Mouse (Mus musculus) mature B cell (primary cell): Measurements from ENCODE around the gene Ezh1.

Experiments
- in situ Hi-C: fragments of 300-500 bp; cut with MboI; formaldehyde crosslinking; loops from 2 replicates; pipeline ENCODE4 v1.14.3; 2019

Gene Ezh1

GRCm38 (mm10) chr11:101246702-101247012 lies 20.4 kb upstream of the Ezh1 start:
- in situ Hi-C loops: loop anchor here (5.0 kb wide), 1 partner anchor 34 kb away; no protein-coding TSS in a partner anchor

DNA sequence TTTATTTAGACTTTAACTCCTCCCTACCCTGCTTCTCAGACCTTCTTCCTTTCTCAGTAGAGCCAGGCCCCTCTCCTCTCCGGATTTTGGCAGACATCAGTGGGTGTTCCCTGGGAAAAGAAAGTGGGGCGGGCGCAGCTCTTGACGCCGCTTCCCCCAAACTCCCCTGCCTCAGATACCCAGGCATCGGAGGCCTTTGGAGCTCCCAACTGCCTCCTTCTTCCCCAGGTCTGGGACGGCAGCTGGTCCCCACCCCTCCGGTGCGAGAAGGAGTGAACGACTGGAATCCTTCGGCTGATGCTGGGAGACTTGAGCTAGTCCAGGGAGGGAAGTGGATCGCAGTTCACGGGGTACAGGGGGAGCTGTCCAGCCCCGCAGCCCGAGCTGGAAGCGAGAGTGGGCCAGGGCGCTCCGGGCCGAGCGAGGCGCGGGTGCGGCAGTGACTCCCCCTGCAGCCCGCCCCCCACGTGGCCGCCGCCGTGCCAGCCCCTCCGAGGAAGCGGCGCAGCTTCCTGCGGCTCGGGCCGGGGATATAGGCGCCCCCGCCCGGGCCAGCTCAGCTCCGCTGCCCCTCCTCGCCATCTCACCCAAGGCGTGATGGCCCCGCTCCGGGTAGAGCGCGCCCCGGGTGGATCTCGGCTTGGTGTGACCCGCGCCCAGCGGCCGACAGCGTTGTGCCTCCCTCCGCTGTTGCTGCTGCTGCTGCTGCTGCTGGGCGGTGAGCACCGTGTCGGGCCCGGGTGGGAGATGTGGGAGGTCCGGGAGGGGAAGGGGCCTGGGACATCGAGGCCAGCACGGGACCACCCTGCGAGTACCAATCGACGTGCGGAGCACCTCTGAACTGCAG lies 19.8 kb upstream of the Ezh1 start, which contains the start of gene Ramp2:
Ramp2 (plus strand) TSS at position 174 of the 847 bp plus-strand sequence.
- in situ Hi-C loops: loop anchor here (5.0 kb wide), 1 partner anchor 34 kb away; no protein-coding TSS in a partner anchor

DNA sequence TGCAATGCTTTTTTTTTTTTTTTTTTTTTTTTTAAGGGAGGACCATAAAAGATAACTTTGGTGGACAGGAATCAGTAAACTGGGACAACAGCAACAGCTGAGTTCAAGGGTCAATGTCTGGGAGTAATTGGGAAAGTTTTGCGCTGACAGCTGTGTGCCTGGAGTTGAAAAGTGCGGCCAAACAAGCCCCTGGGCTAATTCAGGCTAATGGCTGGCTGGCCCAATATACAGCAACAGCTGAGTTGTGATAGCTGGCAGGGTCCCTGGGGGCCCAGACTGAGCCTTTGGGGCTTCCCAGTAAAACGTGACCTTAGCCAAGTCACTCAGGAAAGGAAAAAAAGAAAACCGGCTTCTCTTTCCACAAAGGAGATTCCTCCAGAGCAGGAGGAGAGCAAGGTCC lies 18.8 kb upstream of the Ezh1 start:
- in situ Hi-C loops: loop anchor here (5.0 kb wide), 1 partner anchor 33 kb away; no protein-coding TSS in a partner anchor

- in situ Hi-C loops: no loop called here
These were observed 11.9 kb upstream of the Ezh1 start for GRCm38 (mm10) chr11:101238071-101238647.

- in situ Hi-C loops: no loop called here
These were observed 10.5 kb upstream of the Ezh1 start for GRCm38 (mm10) chr11:101236782-101237181.

- in situ Hi-C loops: no loop called here
These were observed 9.2 kb upstream of the Ezh1 start for GRCm38 (mm10) chr11:101235429-101235828.

- in situ Hi-C loops: no loop called here
These were observed 7.9 kb upstream of the Ezh1 start for GRCm38 (mm10) chr11:101234124-101234523.

- in situ Hi-C loops: no loop called here
These were observed 7.0 kb upstream of the Ezh1 start for GRCm38 (mm10) chr11:101233240-101233639.

DNA sequence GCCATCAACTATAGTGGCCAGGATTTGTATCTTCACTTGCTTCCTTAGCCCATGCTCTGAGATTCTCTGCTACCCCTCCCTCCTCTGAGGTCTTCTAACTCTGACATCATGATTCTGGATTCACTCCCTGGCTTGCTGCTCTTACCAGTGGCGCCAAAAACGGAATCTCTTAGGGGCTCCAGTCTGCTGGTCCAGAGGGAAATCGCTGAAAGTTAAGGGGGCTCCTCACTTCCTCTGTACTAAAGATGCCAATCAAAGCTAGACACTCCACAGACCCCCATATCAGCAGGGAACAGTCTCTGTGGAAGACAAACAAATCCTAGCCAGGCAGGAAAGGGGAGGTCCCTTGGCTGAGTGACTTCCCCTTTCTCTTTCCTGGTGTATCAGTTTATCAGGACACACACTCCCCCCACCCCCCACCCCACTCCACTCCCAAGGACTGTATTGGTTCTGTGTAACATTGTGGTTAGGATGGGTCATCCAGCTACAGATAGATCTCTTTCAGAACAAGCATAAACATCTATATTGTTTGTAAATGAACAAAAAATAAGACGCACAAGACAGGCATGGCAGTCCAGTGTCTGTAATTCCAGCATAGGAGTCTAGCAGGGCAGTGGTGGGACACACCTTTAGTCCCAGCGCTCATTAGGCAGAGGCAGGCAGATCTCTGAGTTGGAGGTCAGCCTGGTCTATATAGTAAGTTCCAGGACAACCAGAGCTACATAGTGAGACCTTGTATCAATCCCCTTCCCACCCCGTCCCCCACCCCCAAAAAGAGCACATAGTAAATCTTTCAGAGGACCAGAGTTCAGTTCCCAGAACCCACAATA lies 6.0 kb upstream of the Ezh1 start:
- in situ Hi-C loops: no loop called here

DNA sequence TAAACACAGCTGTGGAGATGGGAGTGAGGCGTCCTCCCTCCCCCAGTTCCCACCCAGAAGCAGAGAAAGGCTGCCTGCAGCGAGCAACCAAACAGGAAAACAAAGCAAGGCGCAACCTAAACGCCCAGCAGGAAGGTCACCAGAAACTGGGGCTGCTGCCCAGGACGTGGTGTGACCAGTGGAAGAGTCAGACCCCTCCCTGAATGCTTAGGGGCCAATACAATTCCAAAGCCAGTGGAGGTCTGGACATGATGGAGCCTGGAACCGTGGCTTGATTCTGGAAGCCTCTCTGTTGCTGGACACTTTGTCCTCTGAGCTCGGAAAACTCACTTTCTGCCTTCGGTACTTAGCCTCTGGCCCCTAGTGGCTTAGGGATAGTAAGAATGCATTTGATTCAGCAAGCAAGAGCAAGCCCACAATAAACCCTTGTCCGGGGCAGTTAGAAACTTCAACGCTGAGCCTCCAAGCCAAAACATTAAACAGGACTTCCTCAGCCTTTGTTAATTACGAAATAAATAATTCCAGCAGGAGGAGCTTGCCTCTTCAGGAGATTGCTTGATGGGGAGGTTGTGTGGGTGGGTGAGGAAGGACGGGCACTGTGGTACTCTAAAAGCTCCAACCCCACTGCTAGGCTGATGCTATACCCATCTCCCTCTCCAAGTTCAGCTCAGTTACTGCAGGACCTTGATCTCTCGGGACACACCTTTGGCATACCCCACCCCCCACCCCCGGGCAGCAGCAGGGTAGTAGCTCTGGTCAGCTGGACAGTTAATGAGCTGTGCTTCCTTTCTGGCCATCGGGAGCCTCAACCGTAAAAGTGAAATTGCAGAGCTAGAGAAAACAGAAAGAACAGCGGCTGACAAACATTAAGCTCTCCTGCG lies 5.0 kb upstream of the Ezh1 start:
- in situ Hi-C loops: no loop called here

- in situ Hi-C loops: no loop called here
These were observed 4.3 kb upstream of the Ezh1 start for GRCm38 (mm10) chr11:101230526-101230925.

DNA sequence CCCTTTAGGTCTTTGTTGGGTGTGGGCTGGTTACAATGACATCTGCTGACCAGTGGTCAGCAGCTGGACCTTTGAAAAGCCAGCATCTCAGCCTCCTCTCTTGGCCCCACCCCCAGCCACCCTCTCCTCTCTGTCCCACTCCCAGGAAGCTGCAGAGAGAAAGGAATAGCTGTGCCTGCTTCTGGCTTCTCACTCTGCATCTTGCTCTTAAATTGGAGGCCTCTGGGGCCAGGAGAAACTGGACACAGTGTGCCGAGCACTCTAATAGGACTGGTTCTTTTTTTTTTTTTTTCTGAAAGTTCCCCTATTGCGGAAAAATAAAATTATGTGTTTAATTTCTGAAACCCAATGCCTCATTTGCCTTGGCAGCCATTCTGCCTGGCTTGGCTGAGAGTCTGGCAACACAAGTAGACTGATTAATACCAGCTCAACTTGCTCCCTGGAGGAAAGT lies 3.8 kb upstream of the Ezh1 start:
- in situ Hi-C loops: no loop called here

DNA sequence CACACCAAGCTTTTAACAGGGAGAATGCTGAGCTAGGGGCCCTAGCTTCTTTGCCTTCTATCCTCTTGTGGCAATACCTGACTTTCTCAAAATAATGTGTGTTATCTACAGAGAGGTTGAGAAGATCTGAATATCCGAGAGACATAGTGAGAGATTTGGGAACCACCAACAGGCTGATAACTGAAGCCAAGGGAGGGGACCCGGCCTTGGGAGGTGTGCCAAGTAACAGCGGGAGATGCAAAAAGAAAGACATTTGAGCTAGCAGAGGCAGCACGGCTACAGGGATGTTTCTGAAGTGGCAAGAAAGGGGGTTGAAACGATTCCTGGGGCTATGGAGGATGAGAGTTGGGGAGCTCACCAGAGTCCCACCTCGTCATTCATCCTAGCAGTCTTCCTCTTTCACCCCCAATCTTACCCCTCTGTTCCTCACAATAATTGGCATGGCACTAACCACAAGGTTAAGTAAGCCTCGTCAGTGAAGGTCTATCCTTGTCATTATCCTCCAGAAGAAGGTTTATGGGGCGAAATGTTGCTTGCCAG lies 3.2 kb upstream of the Ezh1 start:
- in situ Hi-C loops: no loop called here

DNA sequence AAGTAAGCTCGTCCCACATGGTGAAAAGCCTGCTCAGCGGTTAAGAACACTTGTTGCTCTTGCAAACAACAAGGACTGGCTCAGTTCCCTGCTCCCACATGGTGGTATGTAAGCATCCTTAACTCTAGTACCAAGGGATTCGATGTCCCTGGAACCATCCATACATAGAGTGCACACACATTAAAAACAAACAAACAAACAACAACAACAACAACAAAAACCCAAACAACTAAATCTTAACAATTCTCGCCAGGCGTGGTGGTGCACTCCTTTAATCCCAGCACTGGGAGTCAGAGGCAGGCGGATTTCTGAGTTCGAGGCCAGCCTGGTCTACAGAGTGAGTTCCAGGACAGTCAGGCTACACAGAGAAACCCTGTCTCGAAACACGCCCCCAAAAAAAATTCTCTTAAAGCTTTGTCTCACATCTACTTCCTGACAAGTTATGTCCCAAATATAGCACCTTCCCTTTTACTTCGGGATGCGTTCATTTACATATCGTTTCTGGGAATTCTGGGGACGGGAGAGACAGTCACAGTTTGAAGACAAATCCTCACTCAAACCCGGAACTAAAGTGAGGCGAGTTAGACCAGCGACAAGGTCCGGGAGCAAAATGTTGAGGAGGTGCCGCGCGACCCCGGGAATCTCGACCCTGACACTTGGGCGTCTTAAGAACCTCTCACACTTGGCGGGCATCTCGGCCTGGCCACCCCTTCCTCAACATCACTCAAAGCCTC lies 765 bp downstream of the Ezh1 start:
- in situ Hi-C loops: no loop called here

DNA sequence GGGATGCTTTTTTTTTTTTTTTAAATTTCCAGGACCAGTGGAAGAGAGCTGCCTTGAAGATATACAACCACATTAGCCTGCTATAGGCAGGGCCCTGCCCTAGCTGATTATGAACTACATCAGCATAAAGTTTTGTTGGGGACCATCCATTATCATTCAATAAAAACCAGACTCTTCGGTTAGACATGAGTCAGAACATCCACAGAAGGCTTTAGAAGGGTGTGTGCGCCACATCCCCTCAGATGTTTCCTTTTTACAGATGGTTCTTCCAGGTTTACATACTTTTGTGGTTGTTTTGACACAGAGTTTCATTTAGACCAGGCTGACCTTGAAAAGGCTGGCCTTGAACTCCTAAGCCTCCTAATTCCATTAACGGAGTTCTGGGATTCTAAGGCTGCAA lies 1.9 kb downstream of the Ezh1 start:
- in situ Hi-C loops: no loop called here

- in situ Hi-C loops: no loop called here
These were observed 4.8 kb downstream of the Ezh1 start for GRCm38 (mm10) chr11:101221306-101221986.

GRCm38 (mm10) chr11:101220853-101221252 lies 5.4 kb downstream of the Ezh1 start:
- in situ Hi-C loops: no loop called here

DNA sequence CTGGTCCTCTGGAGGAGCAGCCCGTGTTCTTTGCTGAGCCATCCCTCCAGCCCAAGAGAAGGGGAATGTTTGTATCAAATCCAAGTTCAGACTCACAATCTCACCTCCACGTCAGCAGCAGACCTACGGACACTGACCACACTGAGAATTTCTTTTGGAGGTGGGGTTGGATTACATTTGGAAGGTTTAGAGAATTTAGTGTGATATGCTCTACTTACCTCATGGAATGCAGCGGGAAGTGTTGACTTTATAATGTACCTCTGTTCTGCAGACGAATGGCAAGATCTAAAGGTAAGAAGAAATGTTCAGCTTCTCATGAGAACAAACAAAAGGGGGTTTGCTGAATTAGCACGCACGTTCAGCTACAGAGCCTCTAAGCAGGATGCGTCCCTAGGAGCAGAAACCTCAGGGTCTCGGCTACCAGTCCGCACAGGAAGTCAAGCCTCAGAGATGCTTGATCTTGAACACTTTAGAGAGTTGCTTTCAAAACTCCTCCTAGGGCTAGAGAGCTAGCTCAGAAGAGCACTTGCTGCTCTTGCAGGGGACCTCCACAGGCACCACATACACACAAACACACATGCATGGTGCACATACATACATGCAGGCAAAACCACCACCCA lies 7.7 kb downstream of the Ezh1 start:
- in situ Hi-C loops: no loop called here

DNA sequence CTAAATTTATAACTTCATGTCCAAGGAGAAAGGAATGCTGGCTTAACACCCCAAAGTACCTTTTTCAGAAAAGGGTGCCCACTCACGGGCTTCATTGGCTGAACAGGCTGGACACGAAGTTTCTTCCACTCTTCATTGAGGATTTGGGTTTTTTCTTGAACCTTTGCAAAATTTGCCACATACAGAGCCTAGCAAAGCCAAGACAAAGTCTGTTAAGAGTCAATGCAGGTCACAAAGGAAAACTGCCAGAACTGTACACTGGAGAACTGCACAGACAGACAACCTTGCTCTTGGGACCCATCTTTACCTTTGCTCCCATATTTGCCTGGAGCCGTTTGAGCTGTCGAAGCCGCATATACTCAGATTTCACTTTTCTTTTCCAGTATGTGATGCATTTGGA lies 9.3 kb downstream of the Ezh1 start:
- in situ Hi-C loops: no loop called here
